Mouse (Mus musculus): ENCODE data around the gene Banf1. TPM values are rescaled to one million over a fixed set of nuclear protein-coding genes. Genes with fewer than 3 reads are reported as not detected.
"Not testable (repeated sequence)": the region's sequence is repeated elsewhere in the genome, so short reads cannot be mapped to it uniquely, and the experiment has no call there.

The Banf1 gene
- polyA plus RNA-seq, 2 experiments: 125 to 263 TPM

- TF ChIP-seq EP300 (IDR thresholded peaks at IDR 0.05; ENCODE audit: low read depth): no peak
- TF ChIP-seq CTCF (IDR thresholded peaks at IDR 0.05; ENCODE audit: low read depth): no peak
- DNase-seq (ENCODE audit: low read depth in 3 of 3, low spot score in 3 of 3): no peak
- 72% methylated on average over 5 of the region's 5 CpGs for WGBS (ENCODE audit: insufficient replicate concordance)
- Histone ChIP-seq H3K36me3 (replicated peaks; ENCODE audit: control insufficient read depth, insufficient read depth, low read depth) (no peaks in the 10 kb centered on the region), H3K27me3 (ENCODE audit: control insufficient read depth, insufficient read depth, low read length) (no peaks in the 10 kb centered on the region), H3K9me3 (ENCODE audit: control insufficient read depth, low read length) (no peaks in the 10 kb centered on the region), H3K4me2 (ENCODE audit: low read depth) (no peak overlapping the region), H3K4me3 (ENCODE audit: insufficient read depth in 1 of 2, low read depth in 2 of 2, low read length in 2 of 2) (no peak overlapping the region), H3K9ac (replicated peaks) (no peak overlapping the region), H3K27ac (no peak overlapping the region), H3K4me1 (replicated peaks; ENCODE audit: control insufficient read depth in 2 of 2, insufficient read depth in 2 of 2, low read length in 1 of 2) (peaks cover 0 to 13% of the 10 kb centered on the region in 2 experiments; a peak in 3 of 4 replicates)
- ATAC-seq (ENCODE audit: insufficient read depth): no peak
Observed at GRCm38 (mm10) chr19:5409068-5409467, 42.1 kb upstream of the Banf1 start.

- H3K9me3 ChIP-seq (ENCODE audit: control insufficient read depth, low read length): no peaks in the 10 kb centered on the region
- H3K36me3 ChIP-seq (replicated peaks; ENCODE audit: control insufficient read depth, insufficient read depth, low read depth): no peaks in the 10 kb centered on the region
- peaks cover 0 to 13% of the 10 kb centered on the region in 2 experiments; a peak in 3 of 4 replicates for H3K4me1 ChIP-seq (replicated peaks; ENCODE audit: control insufficient read depth in 2 of 2, insufficient read depth in 2 of 2, low read length in 1 of 2)
- DNase-seq (ENCODE audit: low read depth in 3 of 3, low spot score in 3 of 3): no peak
- peak overlapping the region; percentile 96; the same call in 1 of the 2 replicates for H3K27ac ChIP-seq
- ATAC-seq (ENCODE audit: insufficient read depth): no peak
- TF ChIP-seq CTCF (IDR thresholded peaks at IDR 0.05; ENCODE audit: low read depth): no peak
- TF ChIP-seq EP300 (IDR thresholded peaks at IDR 0.05; ENCODE audit: low read depth): no peak
- H3K27me3 ChIP-seq (ENCODE audit: control insufficient read depth, insufficient read depth, low read length): no peaks in the 10 kb centered on the region
- H3K9ac ChIP-seq (replicated peaks): peak overlapping the region; percentile 98
- 68% methylated on average over 13 of the region's 13 CpGs for WGBS (ENCODE audit: insufficient replicate concordance)
- H3K4me2 ChIP-seq (ENCODE audit: low read depth): peak overlapping the region; percentile 82
- H3K4me3 ChIP-seq (ENCODE audit: insufficient read depth in 1 of 2, low read depth in 2 of 2, low read length in 2 of 2): peak overlapping the region; percentile 83
Observed at GRCm38 (mm10) chr19:5408057-5409001, 41.4 kb upstream of the Banf1 start.

- Histone ChIP-seq H3K27ac (peak overlapping the region; percentile 96), H3K4me2 (ENCODE audit: low read depth) (peak overlapping the region; percentile 82), H3K9me3 (ENCODE audit: control insufficient read depth, low read length) (no peaks in the 10 kb centered on the region), H3K4me3 (ENCODE audit: insufficient read depth in 1 of 2, low read depth in 2 of 2, low read length in 2 of 2) (peak overlapping the region; percentile 83), H3K27me3 (ENCODE audit: control insufficient read depth, insufficient read depth, low read length) (no peaks in the 10 kb centered on the region), H3K9ac (replicated peaks) (peak overlapping the region; percentile 98), H3K36me3 (replicated peaks; ENCODE audit: control insufficient read depth, insufficient read depth, low read depth) (no peaks in the 10 kb centered on the region), H3K4me1 (replicated peaks; ENCODE audit: control insufficient read depth in 2 of 2, insufficient read depth in 2 of 2, low read length in 1 of 2) (peaks cover 0 to 13% of the 10 kb centered on the region in 2 experiments; a peak in 3 of 4 replicates)
- TF ChIP-seq CTCF (IDR thresholded peaks at IDR 0.05; ENCODE audit: low read depth): peak; percentile 88
- peak; percentile 26; the same call in 1 of the 2 replicates for TF ChIP-seq EP300 (IDR thresholded peaks at IDR 0.05; ENCODE audit: low read depth)
- ATAC-seq (ENCODE audit: insufficient read depth) (peak; percentile 76), DNase-seq (ENCODE audit: low read depth in 3 of 3, low spot score in 3 of 3) (peak in 2 of 3 experiments; percentile 67 to 80)
- WGBS (ENCODE audit: insufficient replicate concordance): 15% methylated on average over 7 of the region's 7 CpGs
Observed at GRCm38 (mm10) chr19:5407133-5407532, 40.2 kb upstream of the Banf1 start.

- peak; percentile 81 for ATAC-seq (ENCODE audit: insufficient read depth)
- not testable (repeated sequence) for H3K9me3 ChIP-seq (ENCODE audit: control insufficient read depth, low read length); H3K27me3 ChIP-seq (ENCODE audit: control insufficient read depth, insufficient read depth, low read length); H3K36me3 ChIP-seq (replicated peaks; ENCODE audit: control insufficient read depth, insufficient read depth, low read depth)
- WGBS (ENCODE audit: insufficient replicate concordance): 17% methylated on average over 22 of the region's 25 CpGs
- DNase-seq (ENCODE audit: low read depth in 3 of 3, low spot score in 3 of 3): peak in 1 of 3 experiments; percentile 55
- Histone ChIP-seq H3K4me1 (replicated peaks; ENCODE audit: control insufficient read depth in 2 of 2, insufficient read depth in 2 of 2, low read length in 1 of 2) (peaks cover 0 to 13% of the 10 kb centered on the region in 2 experiments; a peak in 3 of 4 replicates), H3K27ac (peak overlapping the region; percentile 96), H3K4me3 (ENCODE audit: insufficient read depth in 1 of 2, low read depth in 2 of 2, low read length in 2 of 2) (peak overlapping the region; percentile 83), H3K9ac (replicated peaks) (peak overlapping the region; percentile 98), H3K4me2 (ENCODE audit: low read depth) (peak overlapping the region; percentile 82)
- TF ChIP-seq CTCF (IDR thresholded peaks at IDR 0.05; ENCODE audit: low read depth): peak; percentile 7; the same call in 1 of the 2 replicates
Observed at GRCm38 (mm10) chr19:5406531-5407126, 39.7 kb upstream of the Banf1 start.

- H3K4me1 ChIP-seq (replicated peaks; ENCODE audit: control insufficient read depth in 2 of 2, insufficient read depth in 2 of 2, low read length in 1 of 2): peaks cover 0 to 13% of the 10 kb centered on the region in 2 experiments; a peak in 3 of 4 replicates
- no peaks in the 10 kb centered on the region for H3K36me3 ChIP-seq (replicated peaks; ENCODE audit: control insufficient read depth, insufficient read depth, low read depth)
- peak overlapping the region; percentile 83 for H3K9ac ChIP-seq (replicated peaks)
- H3K4me2 ChIP-seq (ENCODE audit: low read depth): peak overlapping the region; percentile 75
- DNase-seq (ENCODE audit: low read depth in 3 of 3, low spot score in 3 of 3) (no peak), ATAC-seq (ENCODE audit: insufficient read depth) (no peak)
- 0 out of 2 replicates have a peak, but pooled peaks have one; percentile 8 for TF ChIP-seq CTCF (IDR thresholded peaks at IDR 0.05; ENCODE audit: low read depth)
- TF ChIP-seq EP300 (IDR thresholded peaks at IDR 0.05; ENCODE audit: low read depth): no peak
- H3K4me3 ChIP-seq (ENCODE audit: insufficient read depth in 1 of 2, low read depth in 2 of 2, low read length in 2 of 2): peak overlapping the region; percentile 57 to 59
- peak overlapping the region; percentile 86 for H3K27ac ChIP-seq
- 15% methylated on average over 7 of the region's 7 CpGs for WGBS (ENCODE audit: insufficient replicate concordance)
- no peaks in the 10 kb centered on the region for H3K27me3 ChIP-seq (ENCODE audit: control insufficient read depth, insufficient read depth, low read length)
- no peaks in the 10 kb centered on the region for H3K9me3 ChIP-seq (ENCODE audit: control insufficient read depth, low read length)
Observed at GRCm38 (mm10) chr19:5405924-5406323, 39.0 kb upstream of the Banf1 start.
